Mouse (Mus musculus): ENCODE measurements around the gene Ppp1ca. TPM values are rescaled to one million over a fixed set of nuclear protein-coding genes. Genes with fewer than 3 reads are reported as not detected.

Gene Ppp1ca
- polyA plus RNA-seq (2014; fragmentation: Nextera tagmentation; extraction: Ambion mirVana), result 708 and 757 TPM in 2 replicates

DNA sequence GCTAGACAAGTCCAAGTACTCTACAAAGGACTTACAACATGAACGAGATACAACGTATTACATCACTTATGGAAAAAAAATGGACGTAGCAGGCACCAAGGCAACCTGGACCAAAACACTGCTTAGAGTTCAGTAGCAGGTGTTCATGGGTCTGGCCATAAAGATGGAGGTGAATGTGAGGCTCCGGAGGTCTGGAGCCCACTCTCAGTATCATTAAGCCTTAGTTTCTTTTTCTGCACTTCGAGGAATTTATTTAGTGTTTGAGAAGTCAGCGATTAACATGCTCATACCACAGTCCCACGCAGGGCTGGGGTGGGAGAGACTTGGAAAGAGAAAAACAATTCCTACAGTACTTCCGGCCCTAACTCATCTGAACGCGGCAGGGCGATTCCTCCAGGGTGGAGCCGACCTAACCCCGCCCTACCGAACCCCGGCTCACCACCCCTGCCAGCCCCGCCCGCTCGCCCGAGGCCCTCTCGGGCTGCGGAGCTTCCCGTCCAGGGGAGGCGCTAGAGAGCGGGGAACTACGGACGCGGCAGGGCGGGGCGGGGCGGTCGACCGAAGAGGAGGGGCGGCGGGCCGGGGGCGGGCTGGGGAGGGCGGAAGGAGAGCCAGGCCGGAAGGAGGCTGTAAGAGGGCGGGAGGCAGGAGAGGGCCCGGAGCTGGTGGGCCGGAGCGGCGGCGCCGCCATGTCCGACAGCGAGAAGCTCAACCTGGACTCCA, at the start of gene Ppp1ca:
Gene Ppp1ca (plus strand): TSS at position 538 of the 723 bp plus-strand sequence.
- Histone ChIP-seq H3K27ac (replicated peaks in 1 of 2; ENCODE audit: control insufficient read depth in 1 of 2, insufficient read depth in 1 of 2, low read depth in 2 of 2, low read length in 2 of 2) (peak within 1 kb of the TSS; percentile 78 to 89), H3K4me1 (ENCODE audit: control insufficient read depth in 2 of 2, insufficient read depth in 2 of 2, low read length in 2 of 2) (peaks cover 25 to 40% of the 10 kb centered on the region in 2 experiments), H3K9me3 (ENCODE audit: control insufficient read depth, low read length) (no peaks in the 10 kb centered on the region), H3K27me3 (ENCODE audit: control insufficient read depth, insufficient read depth, low read length) (no peaks in the 10 kb centered on the region), H3K36me3 (ENCODE audit: control insufficient read depth, insufficient read depth, low read length) (peaks cover 38% of the 10 kb centered on the region), H3K4me3 (ENCODE audit: control insufficient read depth in 1 of 2, insufficient read depth in 1 of 2, low read depth in 1 of 2, low read length in 2 of 2) (peak within 1 kb of the TSS; percentile 68 to 71), H3K9ac (ENCODE audit: low read length) (peak within 1 kb of the TSS; percentile 93), H3K4me2 (ENCODE audit: low read length) (peak within 1 kb of the TSS; percentile 94)
- 5% methylated on average over 40 of the region's 47 CpGs for WGBS
- ATAC-seq (ENCODE audit: insufficient number of reproducible peaks, insufficient read depth, low FRiP score, low read depth), result peak; percentile 88

DNA sequence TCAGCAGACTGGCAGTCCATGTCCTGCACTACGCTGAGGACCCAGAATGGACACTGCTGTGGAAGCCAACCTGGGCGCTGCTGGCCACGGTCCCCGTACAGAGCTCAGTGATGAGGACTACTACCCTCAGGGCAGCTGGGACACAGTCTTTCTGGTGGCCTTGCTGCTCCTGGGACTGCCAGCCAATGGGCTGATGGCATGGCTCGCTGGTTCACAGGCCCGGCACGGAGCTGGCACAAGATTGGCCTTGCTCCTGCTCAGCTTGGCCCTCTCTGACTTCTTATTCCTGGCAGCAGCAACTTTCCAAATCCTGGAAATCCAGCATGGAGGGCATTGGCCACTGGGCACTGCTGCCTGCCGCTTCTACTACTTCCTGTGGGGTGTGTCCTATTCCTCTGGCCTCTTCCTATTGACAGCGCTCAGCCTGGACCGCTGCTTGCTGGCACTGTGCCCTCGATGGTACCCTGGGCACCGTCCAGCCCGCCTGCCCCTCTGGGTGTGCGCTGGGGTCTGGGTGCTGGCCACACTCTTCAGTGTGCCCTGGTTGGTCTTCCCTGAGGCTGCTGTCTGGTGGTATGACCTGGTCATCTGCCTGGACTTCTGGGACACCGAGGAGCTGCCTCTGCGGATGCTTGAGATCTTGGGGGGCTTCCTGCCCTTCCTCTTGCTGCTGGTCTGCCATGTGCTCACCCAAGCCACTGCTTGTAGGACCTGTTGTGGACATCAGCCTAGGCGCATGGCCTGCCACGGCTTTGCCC, 49.3 kb upstream of the Ppp1ca start:
- no peak for ATAC-seq (ENCODE audit: insufficient number of reproducible peaks, insufficient read depth, low FRiP score, low read depth)
- Histone ChIP-seq H3K27me3 (ENCODE audit: control insufficient read depth, insufficient read depth, low read length) (no peaks in the 10 kb centered on the region), H3K4me2 (ENCODE audit: low read length) (no peak overlapping the region), H3K36me3 (ENCODE audit: control insufficient read depth, insufficient read depth, low read length) (no peaks in the 10 kb centered on the region), H3K27ac (replicated peaks in 1 of 2; ENCODE audit: control insufficient read depth in 1 of 2, insufficient read depth in 1 of 2, low read depth in 2 of 2, low read length in 2 of 2) (no peak overlapping the region), H3K4me3 (ENCODE audit: control insufficient read depth in 1 of 2, insufficient read depth in 1 of 2, low read depth in 1 of 2, low read length in 2 of 2) (no peak overlapping the region), H3K4me1 (ENCODE audit: control insufficient read depth in 2 of 2, insufficient read depth in 2 of 2, low read length in 2 of 2) (no peaks in the 10 kb centered on the region), H3K9ac (ENCODE audit: low read length) (no peak overlapping the region), H3K9me3 (ENCODE audit: control insufficient read depth, low read length) (no peaks in the 10 kb centered on the region; the same call in 1 of the 2 replicates)
- 86% methylated on average over 18 of the region's 18 CpGs for WGBS

DNA sequence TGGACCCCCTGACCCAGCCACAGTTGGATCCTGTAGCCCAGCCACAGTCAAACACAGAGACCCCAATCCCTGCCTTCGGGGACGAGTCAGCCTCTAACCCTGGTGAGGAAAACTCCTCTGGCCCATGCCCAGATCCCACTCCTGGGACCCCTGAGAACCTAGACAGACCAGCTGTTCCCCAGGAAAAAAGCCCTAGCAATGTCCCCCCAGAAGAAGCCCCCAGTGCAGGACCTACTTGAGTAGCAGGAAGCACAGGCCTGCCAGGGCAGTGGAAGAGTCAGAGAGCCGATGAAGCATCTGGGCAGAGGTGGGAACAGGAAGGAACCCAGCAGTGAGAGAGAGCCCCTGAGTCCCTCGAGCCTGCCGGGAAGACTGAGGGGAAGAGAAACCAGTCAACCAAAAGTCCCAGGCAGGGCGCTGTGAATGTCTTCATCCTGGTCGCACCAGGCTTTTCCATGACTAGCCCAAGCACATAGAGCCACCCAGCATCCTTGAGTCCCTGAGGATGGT, 48.1 kb upstream of the Ppp1ca start, which contains the start of gene Cabp4:
Gene Cabp4 (minus strand): TSS at position 275 of the 510 bp plus-strand sequence.
- no peaks in the 10 kb centered on the region for H3K27me3 ChIP-seq (ENCODE audit: control insufficient read depth, insufficient read depth, low read length)
- H3K27ac ChIP-seq (replicated peaks in 1 of 2; ENCODE audit: control insufficient read depth in 1 of 2, insufficient read depth in 1 of 2, low read depth in 2 of 2, low read length in 2 of 2), result no peak within 1 kb of the TSS
- WGBS, result 71% methylated on average over 7 of the region's 7 CpGs
- no peak within 1 kb of the TSS for H3K9ac ChIP-seq (ENCODE audit: low read length)
- ATAC-seq (ENCODE audit: insufficient number of reproducible peaks, insufficient read depth, low FRiP score, low read depth), result no peak
- H3K4me2 ChIP-seq (ENCODE audit: low read length), result no peak within 1 kb of the TSS
- H3K36me3 ChIP-seq (ENCODE audit: control insufficient read depth, insufficient read depth, low read length), result no peaks in the 10 kb centered on the region
- no peak within 1 kb of the TSS for H3K4me3 ChIP-seq (ENCODE audit: control insufficient read depth in 1 of 2, insufficient read depth in 1 of 2, low read depth in 1 of 2, low read length in 2 of 2)
- H3K4me1 ChIP-seq (ENCODE audit: control insufficient read depth in 2 of 2, insufficient read depth in 2 of 2, low read length in 2 of 2), result peaks cover 0 to 5% of the 10 kb centered on the region in 2 experiments; a peak in 1 of 4 replicates
- no peaks in the 10 kb centered on the region; the same call in 1 of the 2 replicates for H3K9me3 ChIP-seq (ENCODE audit: control insufficient read depth, low read length)

DNA sequence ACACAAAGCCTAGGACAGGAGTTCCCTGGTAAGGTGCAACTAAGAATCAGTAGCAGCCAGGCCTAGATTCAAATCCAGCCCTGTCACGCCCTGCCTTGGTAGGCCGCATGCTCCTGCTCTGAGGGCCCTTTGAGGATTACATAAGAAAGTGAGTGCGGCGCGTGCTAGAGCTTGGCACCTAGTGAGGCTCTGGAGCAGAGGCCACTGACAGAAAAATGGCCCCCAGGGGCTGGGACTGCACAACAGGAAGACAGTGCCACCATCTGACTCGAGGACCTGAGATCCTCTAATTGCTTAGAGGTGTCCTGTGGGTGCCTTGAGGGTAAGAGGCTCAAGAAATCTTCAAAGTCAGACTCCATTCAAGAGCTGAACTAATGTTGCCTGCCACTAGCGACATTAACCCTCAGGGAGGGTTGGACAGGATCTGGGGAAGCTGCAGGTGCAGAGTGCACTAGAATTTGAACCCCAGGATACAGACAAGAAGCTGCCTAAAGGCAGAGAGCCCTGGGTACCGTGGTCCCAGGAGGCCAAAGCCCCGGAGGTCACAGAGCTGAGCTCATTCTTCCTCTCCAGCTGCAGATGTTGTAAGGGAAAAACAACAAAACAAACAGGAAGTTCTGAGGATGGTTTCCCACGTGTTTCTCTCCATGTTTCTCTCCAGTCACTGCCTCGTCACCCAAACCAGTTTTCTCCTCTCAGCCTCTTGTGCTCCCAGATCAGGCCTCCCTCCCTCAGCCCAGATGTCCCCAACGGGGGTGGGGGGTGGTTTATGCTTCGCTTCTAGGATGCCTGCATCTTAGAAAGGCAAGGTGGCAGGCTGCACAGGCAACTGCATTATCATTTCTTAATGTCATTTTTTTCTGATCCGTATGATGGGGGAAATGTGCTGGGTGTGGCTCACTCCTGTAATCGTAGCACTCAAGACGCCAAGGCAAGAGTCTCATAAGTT, 47.0 kb upstream of the Ppp1ca start:
- Histone ChIP-seq H3K36me3 (ENCODE audit: control insufficient read depth, insufficient read depth, low read length) (peaks cover 3% of the 10 kb centered on the region), H3K4me1 (ENCODE audit: control insufficient read depth in 2 of 2, insufficient read depth in 2 of 2, low read length in 2 of 2) (peaks cover 8 to 14% of the 10 kb centered on the region in 2 experiments), H3K9ac (ENCODE audit: low read length) (no peak overlapping the region), H3K9me3 (ENCODE audit: control insufficient read depth, low read length) (no peaks in the 10 kb centered on the region; the same call in 1 of the 2 replicates), H3K4me3 (ENCODE audit: control insufficient read depth in 1 of 2, insufficient read depth in 1 of 2, low read depth in 1 of 2, low read length in 2 of 2) (no peak overlapping the region), H3K4me2 (ENCODE audit: low read length) (no peak overlapping the region), H3K27me3 (ENCODE audit: control insufficient read depth, insufficient read depth, low read length) (no peaks in the 10 kb centered on the region), H3K27ac (replicated peaks in 1 of 2; ENCODE audit: control insufficient read depth in 1 of 2, insufficient read depth in 1 of 2, low read depth in 2 of 2, low read length in 2 of 2) (no peak overlapping the region)
- WGBS, result 78% methylated on average over 16 of the region's 16 CpGs
- no peak for ATAC-seq (ENCODE audit: insufficient number of reproducible peaks, insufficient read depth, low FRiP score, low read depth)

DNA sequence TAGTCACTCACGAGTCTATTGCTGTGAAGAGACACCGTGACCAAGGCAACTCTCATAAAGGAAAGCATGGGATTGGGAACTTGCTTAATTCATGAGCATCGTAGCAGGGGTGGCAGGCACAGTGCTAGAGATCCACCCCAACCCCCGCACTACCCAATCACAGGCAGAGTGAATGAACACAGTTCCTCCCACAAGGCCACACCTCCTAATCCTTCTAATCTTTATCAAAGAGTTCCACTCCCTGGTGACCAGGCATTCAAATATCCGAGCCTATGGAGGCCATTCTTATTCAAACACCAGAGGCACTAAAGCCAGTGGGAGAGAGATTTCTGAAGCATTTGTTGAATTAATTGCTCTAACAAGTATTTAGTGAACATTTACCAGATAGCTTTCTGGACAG, 45.9 kb upstream of the Ppp1ca start:
- H3K9me3 ChIP-seq (ENCODE audit: control insufficient read depth, low read length), result no peaks in the 10 kb centered on the region; the same call in 1 of the 2 replicates
- no peak overlapping the region for H3K4me2 ChIP-seq (ENCODE audit: low read length)
- 88% methylated on average over 5 of the region's 5 CpGs for WGBS
- no peak overlapping the region for H3K9ac ChIP-seq (ENCODE audit: low read length)
- peaks cover 15% of the 10 kb centered on the region for H3K36me3 ChIP-seq (ENCODE audit: control insufficient read depth, insufficient read depth, low read length)
- peaks cover 8 to 15% of the 10 kb centered on the region in 2 experiments for H3K4me1 ChIP-seq (ENCODE audit: control insufficient read depth in 2 of 2, insufficient read depth in 2 of 2, low read length in 2 of 2)
- no peak overlapping the region for H3K4me3 ChIP-seq (ENCODE audit: control insufficient read depth in 1 of 2, insufficient read depth in 1 of 2, low read depth in 1 of 2, low read length in 2 of 2)
- no peaks in the 10 kb centered on the region for H3K27me3 ChIP-seq (ENCODE audit: control insufficient read depth, insufficient read depth, low read length)
- ATAC-seq (ENCODE audit: insufficient number of reproducible peaks, insufficient read depth, low FRiP score, low read depth), result no peak
- no peak overlapping the region for H3K27ac ChIP-seq (replicated peaks in 1 of 2; ENCODE audit: control insufficient read depth in 1 of 2, insufficient read depth in 1 of 2, low read depth in 2 of 2, low read length in 2 of 2)

DNA sequence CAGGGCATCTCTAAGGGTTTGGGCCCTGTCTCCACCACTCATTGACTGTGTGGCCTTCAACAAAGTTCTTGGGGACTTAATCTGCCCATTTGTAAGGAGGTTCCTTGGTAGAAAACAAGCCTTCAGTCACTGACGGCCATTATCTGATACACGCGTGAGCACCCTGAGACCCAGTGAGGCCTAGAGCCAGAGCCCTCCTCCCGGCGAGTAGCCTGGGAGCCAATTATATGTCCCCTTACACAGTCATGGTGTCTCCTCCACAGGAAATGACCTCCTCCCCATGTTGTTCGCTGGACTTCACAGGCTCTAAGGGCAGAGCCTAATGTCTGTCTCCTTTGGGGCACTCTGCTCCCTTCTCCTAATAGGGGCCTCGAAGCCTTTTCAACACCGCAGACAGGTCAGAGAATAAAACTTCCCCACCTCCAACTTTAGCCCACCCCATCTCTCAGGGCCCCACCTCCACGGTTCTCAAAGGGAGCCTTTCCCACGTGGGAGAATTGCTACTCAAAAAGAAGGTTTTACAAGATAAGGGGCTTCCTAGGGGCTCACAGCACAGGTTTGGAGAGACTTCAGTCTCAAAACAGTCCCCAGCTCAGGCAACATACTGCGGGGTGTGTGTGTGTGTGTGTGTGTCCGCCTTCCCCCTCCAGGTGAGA, 45.4 kb upstream of the Ppp1ca start:
- no peak overlapping the region for H3K9ac ChIP-seq (ENCODE audit: low read length)
- peaks cover 20% of the 10 kb centered on the region for H3K36me3 ChIP-seq (ENCODE audit: control insufficient read depth, insufficient read depth, low read length)
- no peak overlapping the region for H3K4me2 ChIP-seq (ENCODE audit: low read length)
- 56% methylated on average over 12 of the region's 12 CpGs for WGBS
- H3K27me3 ChIP-seq (ENCODE audit: control insufficient read depth, insufficient read depth, low read length), result no peaks in the 10 kb centered on the region
- no peak for ATAC-seq (ENCODE audit: insufficient number of reproducible peaks, insufficient read depth, low FRiP score, low read depth)
- peaks cover 8 to 21% of the 10 kb centered on the region in 2 experiments for H3K4me1 ChIP-seq (ENCODE audit: control insufficient read depth in 2 of 2, insufficient read depth in 2 of 2, low read length in 2 of 2)
- H3K27ac ChIP-seq (replicated peaks in 1 of 2; ENCODE audit: control insufficient read depth in 1 of 2, insufficient read depth in 1 of 2, low read depth in 2 of 2, low read length in 2 of 2), result no peak overlapping the region
- H3K4me3 ChIP-seq (ENCODE audit: control insufficient read depth in 1 of 2, insufficient read depth in 1 of 2, low read depth in 1 of 2, low read length in 2 of 2), result no peak overlapping the region
- H3K9me3 ChIP-seq (ENCODE audit: control insufficient read depth, low read length), result no peaks in the 10 kb centered on the region; the same call in 1 of the 2 replicates

Measured in heart, embryonic 14.5 days (tissue).